Mouse (Mus musculus) limb, embryonic 13.5 days (tissue): ENCODE results near the gene C130050O18Rik. TPM values are rescaled to one million over a fixed set of nuclear protein-coding genes. Genes with fewer than 3 reads are reported as not detected.

ENCODE experiments used
- ATAC-seq: fragments of 200-750 bp; cut with Nextera tagmentation; 2 replicates; pipeline ENCODE4 v1.8.0; 2017; ENCODE audit warnings: low read depth, moderate number of reproducible peaks, moderate TSS enrichment; ENCODE audit not compliant: low FRiP score
- H3K27ac ChIP-seq: fragments of 300-500 bp; sonication (generic); 2 replicates; pipeline ENCODE4 v1.5.1; 2015; ENCODE audit warnings: inconsistent platforms, mild to moderate bottlenecking, moderate library complexity
- H3K27me3 ChIP-seq: fragments of 300-500 bp; sonication (generic); 2 replicates; pipeline ENCODE4 v1.6.1; 2015; ENCODE audit warnings: mild to moderate bottlenecking, inconsistent platforms
- H3K36me3 ChIP-seq: fragments of 300-500 bp; sonication (generic); 2 replicates; pipeline ENCODE4 v1.6.1; 2015; ENCODE audit warnings: inconsistent platforms, mild to moderate bottlenecking, moderate library complexity
- H3K4me1 ChIP-seq: fragments of 300-500 bp; sonication (generic); 2 replicates; pipeline ENCODE4 v1.6.1; 2015; ENCODE audit warnings: inconsistent platforms
- H3K4me2 ChIP-seq: fragments of 300-500 bp; sonication (generic); replicated peaks from 2 replicates; pipeline ENCODE4 v1.6.1; 2015; ENCODE audit warnings: inconsistent platforms, mild to moderate bottlenecking, moderate library complexity
- H3K4me3 ChIP-seq: fragments of 300-500 bp; sonication (generic); 2 replicates; pipeline ENCODE4 v1.5.1; 2015; ENCODE audit warnings: moderate library complexity, mild to moderate bottlenecking, inconsistent platforms
- H3K9ac ChIP-seq: fragments of 300-500 bp; sonication (generic); 2 replicates; pipeline ENCODE4 v1.6.1; 2015; ENCODE audit warnings: mild to moderate bottlenecking, inconsistent platforms
- H3K9me3 ChIP-seq: fragments of 300-500 bp; sonication (generic); 2 replicates; pipeline ENCODE4 v1.6.1; 2016; ENCODE audit warnings: inconsistent platforms
- WGBS: fragments of 180-500 bp; shearing (Covaris S2); methylation state at CpG from one replicate; pipeline ENCODE4 v1.1.7; 2015; 5-methylcytosine and 5-hydroxymethylcytosine counted together
- polyA plus RNA-seq: library from polyadenylated mRNA; unstranded; fragments of >200 nt; fragmentation: Nextera tagmentation; extraction: Ambion mirVana; gene quantifications from 2 replicates; pipeline ENCODE4 v1.2.1, GENCODE M21; 2015

C130050O18Rik gene
- polyA plus RNA-seq, 1 experiment from 2014 or later: 3.5 TPM

DNA sequence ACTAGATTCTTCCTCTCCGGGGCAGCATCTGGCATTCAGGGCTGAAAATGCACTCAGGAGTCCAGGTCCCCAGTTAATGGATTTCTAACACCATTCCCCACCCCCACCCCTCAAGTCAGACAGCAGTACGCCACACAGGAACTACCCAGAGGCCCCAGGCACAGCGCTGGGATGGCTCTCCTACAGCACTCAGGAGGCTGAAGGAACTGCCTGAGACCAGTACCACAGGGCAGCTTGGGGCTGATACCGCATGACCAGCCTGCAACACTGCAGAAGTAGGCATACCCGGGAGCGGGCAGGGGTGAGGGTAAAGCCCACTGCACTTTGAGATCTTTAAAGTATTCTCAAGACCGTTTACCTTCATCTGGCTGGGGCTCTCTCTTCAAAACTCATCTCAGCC, 398 bp downstream of the C130050O18Rik start:
- H3K4me2 ChIP-seq: 0 out of 2 replicates have a peak overlapping the region, but pooled peaks have one; percentile 43
- 57% methylated on average over 7 of the region's 7 CpGs for WGBS
- peak overlapping the region; percentile 52 for H3K27ac ChIP-seq
- H3K36me3 ChIP-seq: no peaks in the 10 kb centered on the region
- no peaks in the 10 kb centered on the region for H3K27me3 ChIP-seq
- peaks cover 45% of the 10 kb centered on the region for H3K4me1 ChIP-seq
- H3K4me3 ChIP-seq: no peak overlapping the region
- no peaks in the 10 kb centered on the region for H3K9me3 ChIP-seq
- no peak for ATAC-seq
- no peak overlapping the region for H3K9ac ChIP-seq

DNA sequence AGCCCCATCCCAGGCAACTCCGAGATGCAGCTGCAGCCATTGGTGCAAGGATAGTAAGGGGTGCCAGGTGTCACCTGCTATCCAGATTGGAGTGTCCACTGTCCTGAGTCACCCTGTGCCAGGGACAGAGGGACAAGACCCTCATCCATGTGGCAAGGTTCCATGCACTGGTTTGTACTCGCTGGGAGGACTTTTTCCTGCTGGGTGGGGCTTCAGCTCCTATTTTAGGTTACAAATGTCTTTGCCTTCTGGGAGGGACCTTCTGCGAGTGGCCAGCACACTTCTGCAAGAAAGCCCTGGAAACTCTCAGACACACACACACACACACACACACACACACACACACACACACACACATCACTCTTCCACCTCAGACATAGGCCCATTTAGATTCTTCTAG, 873 bp downstream of the C130050O18Rik start:
- H3K4me1 ChIP-seq: peaks cover 45% of the 10 kb centered on the region
- H3K27ac ChIP-seq: peak overlapping the region; percentile 52
- peak; percentile 21; the same call in 1 of the 2 replicates for ATAC-seq
- H3K9me3 ChIP-seq: no peaks in the 10 kb centered on the region
- WGBS: 62% methylated on average over 3 of the region's 3 CpGs
- no peak overlapping the region for H3K4me3 ChIP-seq
- no peaks in the 10 kb centered on the region for H3K36me3 ChIP-seq
- H3K9ac ChIP-seq: no peak overlapping the region
- H3K4me2 ChIP-seq: peak overlapping the region; percentile 43
- H3K27me3 ChIP-seq: no peaks in the 10 kb centered on the region

DNA sequence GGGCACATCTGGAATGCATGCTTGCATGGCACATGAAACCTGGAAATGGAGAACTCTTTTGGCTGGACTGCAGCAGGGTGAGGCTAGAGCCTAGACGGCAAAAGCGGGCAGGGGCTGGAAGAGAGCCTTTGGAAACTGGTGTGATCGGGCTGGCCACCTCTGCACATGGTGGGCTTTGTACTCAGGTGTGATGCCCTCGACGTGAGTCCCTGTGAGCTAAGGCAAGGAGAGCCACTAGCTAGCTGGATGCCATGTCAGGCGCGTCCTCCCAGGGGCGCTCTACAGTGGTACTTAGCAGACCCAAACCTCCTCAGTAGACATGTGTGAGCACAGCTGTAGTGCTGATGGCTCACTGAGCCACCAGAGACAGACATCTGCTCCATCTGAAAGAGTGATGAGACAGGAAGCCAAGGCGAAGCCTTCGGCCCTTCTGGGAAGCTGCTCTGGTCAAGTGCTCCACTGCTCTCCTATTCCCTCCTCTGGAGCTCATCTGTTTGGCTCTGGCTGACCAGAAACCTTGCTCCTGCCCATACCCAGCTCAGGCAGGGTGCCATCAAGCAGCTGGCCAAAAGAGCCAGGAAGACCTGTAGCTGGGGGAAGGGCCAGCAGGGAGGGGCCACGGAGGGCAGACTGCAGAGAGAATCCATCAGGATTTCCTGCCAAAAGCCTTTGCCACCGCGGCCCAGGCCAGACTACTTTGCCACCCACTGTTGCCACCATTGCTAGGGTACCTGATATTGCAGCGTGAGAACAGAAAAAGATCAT, 2.2 kb downstream of the C130050O18Rik start:
- 74% methylated on average over 14 of the region's 14 CpGs for WGBS
- Histone ChIP-seq H3K27me3 (no peaks in the 10 kb centered on the region), H3K36me3 (no peaks in the 10 kb centered on the region), H3K27ac (peak overlapping the region; percentile 67), H3K4me3 (0 out of 2 replicates have a peak overlapping the region, but pooled peaks have one; percentile 1), H3K4me1 (peaks cover 45% of the 10 kb centered on the region), H3K9ac (0 out of 2 replicates have a peak overlapping the region, but pooled peaks have one; percentile 31), H3K9me3 (no peaks in the 10 kb centered on the region), H3K4me2 (peak overlapping the region; percentile 43)
- ATAC-seq: no peak; the same call in 1 of the 2 replicates

DNA sequence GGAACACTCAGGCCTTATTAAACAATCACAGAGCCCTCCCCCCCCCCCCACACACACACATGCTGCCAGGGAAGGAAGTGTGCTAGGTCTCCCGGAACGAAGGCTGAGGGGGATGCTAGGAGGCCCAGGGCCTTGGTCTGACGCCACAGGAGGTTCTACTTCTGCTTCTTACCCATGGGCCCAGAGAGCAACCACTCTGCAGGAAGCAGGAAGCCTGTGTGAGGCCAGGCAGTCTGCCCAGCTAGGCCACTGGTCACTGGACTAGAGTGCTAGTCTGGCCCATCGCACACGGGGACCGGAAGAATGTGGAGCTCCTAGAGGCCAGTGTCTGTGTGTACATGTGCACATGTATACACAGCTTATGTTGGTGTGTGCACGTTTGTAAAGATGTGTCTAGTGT, 3.4 kb downstream of the C130050O18Rik start:
- no peak overlapping the region for H3K9ac ChIP-seq

DNA sequence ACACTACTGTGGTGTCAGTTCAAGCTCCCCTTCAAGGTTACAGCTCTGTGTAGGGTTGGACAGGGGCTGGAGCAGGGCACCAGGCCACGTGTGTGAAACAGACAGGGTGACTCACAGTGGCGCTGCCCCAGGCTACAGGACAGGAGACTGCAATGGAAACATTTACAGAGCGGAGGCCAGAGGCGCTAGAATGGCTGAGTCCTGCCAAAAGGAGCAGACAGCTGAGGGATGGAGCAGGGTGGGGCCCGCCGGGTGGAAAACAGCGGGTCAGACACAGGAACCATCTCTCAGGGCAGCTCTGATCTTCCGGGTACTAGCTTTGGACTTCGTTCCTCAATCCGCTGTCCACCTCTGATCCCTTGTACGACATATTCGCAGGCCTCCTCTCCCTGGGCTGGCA, 4.3 kb downstream of the C130050O18Rik start:
- Histone ChIP-seq H3K27me3 (no peaks in the 10 kb centered on the region), H3K4me1 (peaks cover 61% of the 10 kb centered on the region), H3K4me2 (no peak overlapping the region), H3K36me3 (peaks cover 1% of the 10 kb centered on the region; the same call in 1 of the 2 replicates), H3K9me3 (no peaks in the 10 kb centered on the region), H3K27ac (peak overlapping the region; percentile 6; the same call in 1 of the 2 replicates), H3K9ac (0 out of 2 replicates have a peak overlapping the region, but pooled peaks have one; percentile 35), H3K4me3 (no peak overlapping the region)
- WGBS: 71% methylated on average over 12 of the region's 12 CpGs
- no peak for ATAC-seq

More for the DNA sequence above, 3.4 kb downstream of the C130050O18Rik start:
- ATAC-seq: no peak
- no peaks in the 10 kb centered on the region for H3K27me3 ChIP-seq
- no peaks in the 10 kb centered on the region for H3K9me3 ChIP-seq
- no peak overlapping the region; the same call in 1 of the 2 replicates for H3K4me2 ChIP-seq
- 85% methylated on average over 7 of the region's 7 CpGs for WGBS
- no peak overlapping the region for H3K27ac ChIP-seq
- H3K36me3 ChIP-seq: no peaks in the 10 kb centered on the region
- no peak overlapping the region for H3K4me3 ChIP-seq
- H3K4me1 ChIP-seq: peaks cover 52% of the 10 kb centered on the region

DNA sequence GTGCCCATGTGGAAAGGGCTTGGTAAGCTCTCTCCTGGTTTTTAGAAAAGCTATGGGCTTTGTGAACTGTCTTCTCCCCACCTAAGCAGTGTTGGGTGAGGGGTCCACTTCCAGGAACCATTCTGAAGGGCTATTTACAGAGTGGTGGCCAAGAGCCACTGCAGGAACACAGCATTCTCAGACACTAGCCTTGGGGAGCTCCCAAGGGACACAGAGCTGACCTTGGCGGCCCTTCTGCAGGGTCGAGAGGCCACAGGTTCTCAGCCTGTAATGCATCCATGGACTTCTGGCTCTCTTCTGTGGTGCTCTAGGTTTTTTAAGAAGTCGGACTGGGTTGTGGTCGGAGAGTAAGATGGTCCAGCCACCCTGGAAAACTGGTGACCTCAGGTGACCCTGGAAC, 5.0 kb downstream of the C130050O18Rik start:
- Histone ChIP-seq H3K27ac (no peak overlapping the region), H3K4me3 (no peak overlapping the region), H3K9ac (no peak overlapping the region), H3K4me1 (peaks cover 58% of the 10 kb centered on the region), H3K27me3 (no peaks in the 10 kb centered on the region), H3K4me2 (no peak overlapping the region), H3K36me3 (peaks cover 8% of the 10 kb centered on the region; the same call in 1 of the 2 replicates), H3K9me3 (no peaks in the 10 kb centered on the region)
- WGBS: 90% methylated on average over 4 of the region's 4 CpGs
- ATAC-seq: no peak

DNA sequence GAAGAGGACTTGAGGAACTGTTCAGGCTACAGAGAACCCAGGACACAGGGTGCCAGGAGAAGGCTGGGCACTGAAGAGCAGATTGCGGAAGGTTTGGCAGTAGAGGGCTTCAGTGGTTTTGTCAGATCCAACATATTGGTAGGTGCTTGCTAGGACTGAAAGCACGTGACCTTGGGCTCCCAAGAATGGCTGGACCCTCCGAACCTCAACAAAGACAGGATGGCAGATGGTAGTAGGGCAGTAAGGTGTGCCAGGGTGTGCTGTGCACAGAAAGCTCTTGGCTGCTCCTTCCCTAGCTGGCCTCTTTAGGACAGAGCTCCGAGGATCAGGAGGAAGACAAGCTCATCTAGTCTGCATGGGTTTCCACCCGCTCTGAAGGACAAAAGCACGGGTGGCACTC, 6.0 kb downstream of the C130050O18Rik start:
- Histone ChIP-seq H3K4me1 (peaks cover 48% of the 10 kb centered on the region), H3K9ac (no peak overlapping the region), H3K4me2 (no peak overlapping the region), H3K9me3 (no peaks in the 10 kb centered on the region), H3K27me3 (no peaks in the 10 kb centered on the region), H3K4me3 (no peak overlapping the region), H3K36me3 (peaks cover 9% of the 10 kb centered on the region; the same call in 1 of the 2 replicates), H3K27ac (no peak overlapping the region)
- no peak for ATAC-seq
- 91% methylated on average over 6 of the region's 6 CpGs for WGBS

DNA sequence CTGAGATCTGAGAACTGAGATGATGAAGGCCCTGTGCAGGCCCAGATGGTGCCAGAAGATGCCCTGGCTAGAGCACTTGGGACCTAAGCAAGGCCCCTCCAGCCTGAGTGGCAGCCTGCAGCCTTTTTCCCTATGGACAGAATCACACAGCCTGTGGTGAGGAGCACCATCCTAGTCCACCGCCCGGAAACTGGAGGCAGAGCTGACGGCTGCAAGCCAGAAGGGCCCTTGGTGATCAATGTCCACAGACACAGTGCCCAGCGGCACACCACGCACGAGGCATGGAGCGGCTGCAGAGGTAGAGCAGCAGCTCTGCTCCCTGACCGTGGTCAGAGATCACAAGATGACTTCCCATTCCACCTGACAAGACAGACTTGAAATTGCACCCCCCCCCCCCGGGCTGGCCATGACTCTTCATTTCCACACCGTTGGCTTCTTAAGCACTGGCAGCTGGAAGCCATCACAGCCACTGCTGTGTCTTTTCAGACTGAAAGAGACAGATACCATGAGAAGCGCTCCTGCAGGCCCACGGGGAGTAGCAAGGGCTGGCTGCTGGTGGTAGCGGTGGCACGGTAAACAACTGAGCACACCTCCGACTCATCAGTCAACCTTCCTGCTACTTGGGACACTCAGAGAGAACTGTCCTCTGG, 6.7 kb downstream of the C130050O18Rik start:
- H3K4me2 ChIP-seq: no peak overlapping the region
- no peak for ATAC-seq
- H3K27ac ChIP-seq: no peak overlapping the region
- H3K4me1 ChIP-seq: peaks cover 44% of the 10 kb centered on the region
- no peak overlapping the region for H3K9ac ChIP-seq
- H3K9me3 ChIP-seq: no peaks in the 10 kb centered on the region
- 82% methylated on average over 15 of the region's 15 CpGs for WGBS
- H3K4me3 ChIP-seq: no peak overlapping the region
- H3K36me3 ChIP-seq: peaks cover 10% of the 10 kb centered on the region; the same call in 1 of the 2 replicates
- no peaks in the 10 kb centered on the region for H3K27me3 ChIP-seq

DNA sequence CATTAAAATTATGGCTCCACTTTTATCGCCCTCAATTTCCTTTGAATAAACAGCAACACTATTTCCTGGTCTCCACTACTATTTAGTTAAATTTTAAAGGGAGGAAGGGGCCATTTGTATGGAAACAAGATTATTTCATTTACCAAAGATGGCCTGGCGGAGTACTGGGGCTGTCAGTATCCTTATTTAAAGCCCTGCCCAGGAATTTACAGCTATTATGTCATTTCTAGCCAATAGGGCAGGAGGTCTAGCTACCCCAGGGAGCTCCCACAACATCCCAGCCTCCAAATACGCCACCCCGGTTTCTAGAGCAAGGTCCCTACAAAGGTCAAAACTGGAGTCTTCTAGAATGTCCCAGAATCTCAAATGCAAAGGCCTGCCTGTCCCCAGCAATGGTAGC, 8.5 kb downstream of the C130050O18Rik start:
- ATAC-seq: no peak
- Histone ChIP-seq H3K4me1 (peaks cover 32% of the 10 kb centered on the region), H3K4me3 (no peak overlapping the region), H3K4me2 (no peak overlapping the region), H3K27ac (no peak overlapping the region), H3K27me3 (no peaks in the 10 kb centered on the region), H3K9me3 (no peaks in the 10 kb centered on the region; the same call in 1 of the 2 replicates), H3K36me3 (peaks cover 15% of the 10 kb centered on the region; the same call in 1 of the 2 replicates), H3K9ac (no peak overlapping the region)
- WGBS: 49% methylated on average over 4 of the region's 4 CpGs

DNA sequence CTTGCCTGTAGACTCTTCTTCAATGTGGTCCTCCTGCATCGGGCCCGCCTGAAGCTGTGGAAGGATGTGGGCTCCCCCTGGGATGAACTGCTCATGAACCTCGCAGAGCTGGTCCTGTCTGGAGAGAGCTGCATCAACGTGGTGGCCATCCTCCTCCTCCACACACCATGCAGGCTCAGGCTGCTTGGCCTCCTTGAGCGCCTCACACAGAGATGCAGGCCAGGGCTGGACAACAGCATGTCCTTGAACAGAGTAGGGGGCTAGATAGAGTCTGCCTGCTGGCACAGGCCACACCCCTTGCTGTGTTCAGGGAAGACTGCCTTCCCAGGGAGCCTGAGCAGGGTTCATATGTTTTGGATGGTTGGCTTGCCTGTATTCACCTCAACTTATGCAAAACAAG, 9.9 kb downstream of the C130050O18Rik start:
- Histone ChIP-seq H3K27ac (no peak overlapping the region), H3K36me3 (peaks cover 15% of the 10 kb centered on the region; the same call in 1 of the 2 replicates)
- WGBS: 86% methylated on average over 5 of the region's 5 CpGs

DNA sequence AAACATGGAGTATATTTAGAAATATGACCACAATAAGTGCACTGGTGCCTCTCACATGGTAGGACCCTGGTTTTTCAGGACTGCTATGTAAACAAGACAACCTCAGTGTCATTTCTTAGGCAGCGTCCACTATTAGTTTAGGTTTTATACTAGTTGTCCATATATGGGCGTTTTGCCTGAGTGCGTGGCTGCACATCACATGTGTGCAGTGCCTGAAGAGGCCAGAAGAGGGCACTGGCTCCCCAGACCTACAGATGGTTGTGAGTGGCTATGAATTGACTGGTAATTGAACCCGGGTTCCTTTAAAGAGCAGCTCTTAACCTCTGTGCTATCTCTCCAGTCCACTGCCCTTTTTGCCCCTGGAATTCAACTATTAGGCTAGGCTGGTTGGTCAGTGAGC, 11.9 kb downstream of the C130050O18Rik start:
- Histone ChIP-seq H3K4me1 (peaks cover 35% of the 10 kb centered on the region), H3K4me3 (no peak overlapping the region), H3K27me3 (no peaks in the 10 kb centered on the region), H3K4me2 (no peak overlapping the region), H3K27ac (no peak overlapping the region), H3K9ac (no peak overlapping the region), H3K36me3 (peaks cover 15% of the 10 kb centered on the region; the same call in 1 of the 2 replicates), H3K9me3 (no peaks in the 10 kb centered on the region; the same call in 1 of the 2 replicates)
- WGBS: 93% methylated on average over 4 of the region's 4 CpGs
- no peak for ATAC-seq

More for the DNA sequence above, 9.9 kb downstream of the C130050O18Rik start:
- H3K27me3 ChIP-seq: no peaks in the 10 kb centered on the region
- peaks cover 33% of the 10 kb centered on the region for H3K4me1 ChIP-seq
- H3K9ac ChIP-seq: no peak overlapping the region; the same call in 1 of the 2 replicates
- no peak overlapping the region for H3K4me3 ChIP-seq
- no peaks in the 10 kb centered on the region; the same call in 1 of the 2 replicates for H3K9me3 ChIP-seq
- ATAC-seq: no peak
- H3K4me2 ChIP-seq: no peak overlapping the region

DNA sequence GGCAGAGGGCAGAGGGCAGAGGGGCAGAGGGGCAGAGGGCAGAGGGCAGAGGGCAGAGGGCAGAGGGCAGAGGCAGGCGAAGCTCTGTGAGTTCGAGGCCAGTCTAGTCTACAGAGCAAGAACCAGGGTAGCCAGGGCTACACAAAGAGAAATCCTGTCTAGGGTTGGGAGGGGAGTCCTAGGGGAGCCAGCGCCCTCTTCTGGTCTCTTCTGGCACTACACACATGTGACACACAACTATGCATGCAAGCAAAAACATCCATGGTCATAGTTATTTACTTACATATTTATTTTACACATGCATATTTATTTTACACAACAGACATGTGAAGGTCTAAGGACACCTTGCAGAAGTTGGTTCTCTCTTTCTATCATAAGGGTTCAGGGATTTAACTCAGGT, 12.4 kb downstream of the C130050O18Rik start:
- Histone ChIP-seq H3K9ac (no peak overlapping the region), H3K4me3 (no peak overlapping the region), H3K36me3 (peaks cover 15% of the 10 kb centered on the region; the same call in 1 of the 2 replicates), H3K27ac (no peak overlapping the region), H3K4me2 (no peak overlapping the region), H3K27me3 (no peaks in the 10 kb centered on the region), H3K4me1 (peaks cover 40% of the 10 kb centered on the region), H3K9me3 (no peaks in the 10 kb centered on the region; the same call in 1 of the 2 replicates)
- 93% methylated on average over 3 of the region's 3 CpGs for WGBS
- no peak for ATAC-seq
